Mouse (Mus musculus) frontal cortex, postnatal 25 days (tissue): ENCODE data around the gene Tspan3.

Experiments used
- DNase-seq, 2 experiments: peaks; one replicate each; pipeline ENCODE4 v3.0.0; 2022; ENCODE audit warnings: low spot score in 2 of 2

The Tspan3 gene

GRCm38 (mm10) chr9:56158077-56158476, 7.2 kb downstream of the Tspan3 start:
- no peak for DNase-seq

DNA sequence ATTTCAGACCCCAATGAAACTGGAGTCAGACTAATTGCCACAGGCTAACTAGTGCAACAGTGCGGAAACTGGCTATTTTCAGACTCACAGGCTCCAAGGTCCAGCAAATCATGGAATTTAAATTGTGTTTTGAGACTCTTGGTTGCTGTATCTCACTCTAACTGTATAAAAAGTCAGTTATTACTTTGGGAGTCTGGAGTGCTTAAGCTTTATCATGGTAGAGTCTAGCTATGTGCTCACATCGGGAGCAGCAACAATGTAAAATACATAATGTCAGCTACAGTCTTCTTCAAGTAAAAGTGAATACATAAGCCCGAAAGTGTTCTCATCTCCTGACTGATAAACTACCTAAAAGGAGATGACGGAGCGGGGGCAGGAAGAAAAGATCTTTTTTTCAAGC, 10.7 kb downstream of the Tspan3 start:
- DNase-seq: no peak

GRCm38 (mm10) chr9:56152482-56153007, 12.7 kb downstream of the Tspan3 start:
- no peak for DNase-seq

- DNase-seq: no peak
These were observed 13.4 kb downstream of the Tspan3 start for GRCm38 (mm10) chr9:56151745-56152481.

DNA sequence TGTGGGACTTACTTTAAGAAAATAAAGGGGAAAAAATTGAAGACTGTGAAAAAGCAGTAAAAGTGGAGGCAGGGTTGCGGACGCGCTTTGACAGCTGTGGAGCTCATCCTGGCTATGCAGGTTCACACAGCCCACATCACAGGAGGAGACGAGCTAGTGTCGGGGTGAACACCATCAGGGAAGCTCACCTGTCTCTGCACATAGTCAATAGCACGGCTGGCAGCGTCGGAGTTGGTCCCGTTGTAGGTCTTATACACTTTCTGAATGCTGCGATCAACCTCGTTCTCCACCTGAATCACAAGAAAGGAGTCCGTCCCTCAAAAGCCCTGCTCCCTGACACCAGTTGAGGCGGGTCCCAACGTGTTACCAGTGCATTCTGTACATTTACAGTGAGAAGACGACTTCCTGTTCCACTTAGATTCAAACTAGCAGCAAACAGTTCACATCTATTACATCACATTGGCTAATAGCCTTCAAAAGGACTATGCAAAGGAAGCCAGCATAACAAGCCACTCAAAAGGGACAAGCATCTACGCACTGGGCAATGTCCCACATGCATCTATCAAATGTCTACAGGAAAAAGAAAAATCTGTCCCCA, 18.9 kb downstream of the Tspan3 start:
- no peak for DNase-seq

GRCm38 (mm10) chr9:56144366-56145003, 20.8 kb downstream of the Tspan3 start:
- DNase-seq: no peak

GRCm38 (mm10) chr9:56141776-56142175, 23.5 kb downstream of the Tspan3 start:
- no peak for DNase-seq

- no peak for DNase-seq
These were observed 29.6 kb downstream of the Tspan3 start for GRCm38 (mm10) chr9:56135590-56136197.

- no peak for DNase-seq
These were observed 30.7 kb downstream of the Tspan3 start for GRCm38 (mm10) chr9:56134614-56135013.

GRCm38 (mm10) chr9:56133970-56134369, 31.3 kb downstream of the Tspan3 start:
- no peak for DNase-seq

GRCm38 (mm10) chr9:56131813-56132525, 33.3 kb downstream of the Tspan3 start:
- no peak for DNase-seq

GRCm38 (mm10) chr9:56130536-56130935, 34.7 kb downstream of the Tspan3 start:
- DNase-seq: no peak

DNA sequence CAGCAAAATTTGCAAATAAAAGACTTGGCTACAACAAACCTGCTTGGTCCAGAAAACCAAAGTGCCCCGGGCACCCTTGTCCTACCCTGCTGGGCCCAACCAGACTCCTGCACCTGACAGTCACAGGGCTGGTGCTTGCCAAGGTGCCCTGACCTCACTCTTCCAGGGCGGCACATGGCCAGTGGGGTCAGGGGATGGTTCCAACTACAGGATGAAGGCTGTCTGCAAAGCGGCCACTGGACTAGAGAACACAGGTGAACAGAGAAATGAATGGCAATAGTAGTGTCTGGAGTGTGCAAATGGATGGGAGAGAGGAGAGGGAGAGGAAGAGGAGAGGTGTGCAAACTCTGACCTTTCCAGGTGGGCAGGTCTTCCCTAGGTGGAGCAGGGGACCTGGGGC, 35.3 kb downstream of the Tspan3 start:
- DNase-seq: no peak

- DNase-seq: peak in 1 of 2 experiments; percentile 41
These were observed 36.9 kb downstream of the Tspan3 start for GRCm38 (mm10) chr9:56128331-56128730.

DNA sequence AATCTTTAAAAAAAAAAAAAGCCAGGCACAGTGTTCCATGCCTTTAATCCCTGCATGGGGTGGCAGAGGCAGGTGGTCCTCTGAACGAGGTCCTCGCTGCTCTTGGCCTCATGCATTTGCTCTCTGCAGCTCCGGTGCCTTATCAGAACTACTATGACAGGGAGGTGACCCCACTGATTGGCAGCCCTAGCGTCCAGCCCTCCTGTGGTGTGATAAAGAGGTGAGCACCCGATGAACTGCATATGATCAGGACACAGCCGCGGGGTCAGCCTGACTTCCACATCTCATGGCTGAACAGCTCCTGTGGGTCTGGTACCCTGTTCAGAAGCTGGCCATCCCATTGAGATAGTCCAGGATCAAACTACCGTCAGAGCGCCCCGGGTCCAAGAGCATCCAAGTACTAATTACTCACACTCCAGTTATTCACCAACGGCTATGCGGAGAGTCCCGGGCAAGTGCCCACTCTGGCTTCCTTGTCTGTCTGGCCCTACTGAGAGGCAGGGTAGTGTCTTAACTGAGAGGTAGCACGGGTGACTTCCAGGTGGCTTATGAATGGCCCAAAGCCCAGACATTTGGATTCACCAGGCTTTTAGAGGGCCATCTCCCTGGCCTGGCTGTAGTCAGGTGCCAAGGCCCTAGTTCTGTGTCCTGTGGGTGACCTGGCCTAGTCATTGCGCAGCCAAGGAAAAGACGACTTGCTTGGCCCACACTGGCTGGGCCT, 38.7 kb downstream of the Tspan3 start:
- DNase-seq: no peak

DNA sequence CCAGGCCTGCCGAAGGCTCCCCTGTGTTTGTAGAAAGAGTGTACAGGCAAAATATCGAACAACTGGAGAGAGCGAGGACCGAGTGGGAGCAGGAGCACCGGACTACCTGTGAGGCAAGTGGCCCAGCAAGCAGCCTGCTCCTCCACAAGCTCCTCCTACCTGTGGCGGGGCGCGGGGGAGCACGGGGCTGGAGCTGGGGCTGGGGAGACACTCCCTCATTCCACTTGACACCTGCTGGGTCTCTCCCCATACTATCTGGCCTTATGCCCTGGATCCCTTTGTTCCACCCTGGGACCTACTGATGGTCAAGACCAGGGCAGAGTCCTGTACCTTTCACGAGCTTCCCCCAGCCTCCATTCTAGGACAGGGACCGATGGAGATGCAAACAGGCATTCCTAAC, 40.7 kb downstream of the Tspan3 start:
- DNase-seq: no peak

DNA sequence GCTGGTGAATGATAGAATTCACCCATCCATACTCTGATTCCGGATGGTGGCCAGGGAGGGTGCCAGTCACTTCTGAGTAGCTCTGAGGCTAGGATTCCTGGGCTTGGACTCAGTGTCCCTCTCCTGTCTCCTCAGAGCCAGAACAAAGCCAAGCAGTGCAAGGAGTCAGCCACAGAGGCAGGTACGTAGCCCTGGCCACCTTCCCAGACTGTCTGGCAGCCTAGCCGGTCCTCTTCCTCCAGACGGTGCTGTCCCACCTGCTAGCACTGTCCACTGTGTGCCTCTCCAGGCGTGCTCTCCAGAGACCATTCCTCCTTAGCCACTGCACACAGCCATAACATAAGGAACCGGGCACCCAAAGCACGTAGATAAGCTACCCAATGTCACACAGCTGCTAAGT, 41.7 kb downstream of the Tspan3 start:
- no peak for DNase-seq

DNA sequence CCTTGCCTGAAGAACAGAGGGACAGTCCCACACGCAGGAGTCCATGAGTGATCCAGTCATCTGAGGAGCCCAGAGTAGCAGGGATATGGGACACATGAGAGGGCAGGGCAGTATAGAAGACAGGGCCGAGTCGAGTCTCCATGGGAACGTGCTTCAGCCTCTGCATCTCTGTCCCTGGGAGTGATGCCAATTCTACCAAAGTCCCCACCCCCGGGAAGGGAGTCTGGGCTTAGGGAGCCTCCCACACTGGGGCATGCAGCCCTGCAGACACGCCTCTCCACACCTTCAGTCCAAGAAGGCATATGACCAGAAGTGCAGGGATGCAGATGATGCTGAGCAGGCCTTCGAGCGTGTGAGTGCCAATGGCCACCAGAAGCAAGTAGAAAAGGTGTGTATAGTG, 42.3 kb downstream of the Tspan3 start:
- no peak for DNase-seq

DNA sequence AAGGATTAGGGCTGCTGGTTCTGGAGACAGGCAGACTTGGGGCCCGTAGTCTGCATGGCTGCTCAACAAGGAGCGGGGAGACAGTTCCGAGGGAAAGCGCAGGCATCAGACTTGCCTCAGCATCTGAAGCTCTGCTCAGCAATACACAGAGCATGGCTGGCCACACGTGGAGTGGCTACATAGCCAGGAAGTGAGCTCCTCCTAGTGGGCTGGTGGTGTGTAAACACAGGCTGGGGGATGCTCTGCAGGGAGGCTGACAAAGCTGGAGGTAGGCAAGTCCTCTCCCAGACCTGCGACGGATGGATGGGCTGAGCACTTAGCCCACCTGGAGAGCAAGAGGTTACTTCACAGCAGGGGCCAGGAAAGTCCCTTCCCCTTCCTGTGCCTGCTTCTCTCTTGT, 44.2 kb downstream of the Tspan3 start:
- DNase-seq: peak in 1 of 2 experiments; percentile 44

- no peak for DNase-seq
These were observed 45.6 kb downstream of the Tspan3 start for GRCm38 (mm10) chr9:56119651-56120050.

GRCm38 (mm10) chr9:56118582-56118981, 46.7 kb downstream of the Tspan3 start:
- DNase-seq: peak; percentile 42 to 50
